Mouse (Mus musculus) intestine, embryonic 15.5 days (tissue): ENCODE measurements around the gene Ly6g6c. TPM values are rescaled to one million over a fixed set of nuclear protein-coding genes. Genes with fewer than 3 reads are reported as not detected.

Source experiments
- ATAC-seq: fragments of 200-750 bp; cut with Nextera tagmentation; 2 replicates; pipeline ENCODE4 v1.8.0; 2017; ENCODE audit warnings: moderate TSS enrichment, moderate library complexity
- H3K27ac ChIP-seq: fragments of 300-500 bp; sonication (generic); 2 replicates; pipeline ENCODE4 v1.5.1; 2015; ENCODE audit warnings: mild to moderate bottlenecking, inconsistent platforms
- H3K27me3 ChIP-seq: fragments of 300-500 bp; sonication (generic); replicated peaks from 2 replicates; pipeline ENCODE4 v1.6.1; 2015; ENCODE audit warnings: inconsistent platforms
- H3K36me3 ChIP-seq: fragments of 300-500 bp; sonication (generic); 2 replicates; pipeline ENCODE4 v1.6.1; 2015; ENCODE audit warnings: inconsistent platforms
- H3K4me1 ChIP-seq: fragments of 300-500 bp; sonication (generic); replicated peaks from 2 replicates; pipeline ENCODE4 v1.6.1; 2015; ENCODE audit warnings: inconsistent platforms
- H3K4me2 ChIP-seq: fragments of 300-500 bp; sonication (generic); replicated peaks from 2 replicates; pipeline ENCODE4 v1.6.1; 2015; ENCODE audit warnings: mild to moderate bottlenecking, inconsistent platforms
- H3K4me3 ChIP-seq: fragments of 300-500 bp; sonication (generic); replicated peaks from 2 replicates; pipeline ENCODE4 v1.5.1; 2015; ENCODE audit warnings: inconsistent platforms
- H3K9ac ChIP-seq: fragments of 300-500 bp; sonication (generic); 2 replicates; pipeline ENCODE4 v1.6.1; 2015; ENCODE audit warnings: inconsistent platforms
- H3K9me3 ChIP-seq: fragments of 300-500 bp; sonication (generic); 2 replicates; pipeline ENCODE4 v1.6.1; 2016; ENCODE audit warnings: inconsistent platforms
- WGBS: fragments of 180-500 bp; shearing (Covaris S2); methylation state at CpG from one replicate; pipeline ENCODE4 v1.1.7; 2015; 5-methylcytosine and 5-hydroxymethylcytosine counted together
- polyA plus RNA-seq: library from polyadenylated mRNA; unstranded; fragments of >200 nt; fragmentation: Nextera tagmentation; extraction: Ambion mirVana; gene quantifications from 2 replicates; pipeline ENCODE4 v1.2.1, GENCODE M21; 2015

Gene Ly6g6c
- polyA plus RNA-seq, 1 experiment from 2014 or later: not detected

DNA sequence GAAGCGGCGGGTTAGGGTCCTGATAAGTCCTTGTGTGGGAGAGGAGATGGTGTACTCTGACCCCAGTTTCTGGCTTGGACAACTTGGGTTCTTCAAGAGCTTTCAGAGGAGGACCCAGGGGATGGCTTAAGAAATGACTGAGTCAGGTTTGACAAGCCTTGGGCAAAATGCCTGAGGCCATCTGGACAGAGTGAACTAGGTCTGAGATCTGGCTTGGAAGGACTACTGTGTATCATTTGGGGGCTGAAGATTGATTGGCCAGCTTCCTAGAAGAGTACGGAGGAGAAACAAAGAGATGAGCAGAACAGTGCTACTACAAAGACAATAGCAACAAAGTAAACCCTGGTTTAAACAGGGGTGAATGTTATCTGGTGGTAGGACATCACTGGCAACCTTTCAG, 1.7 kb upstream of the Ly6g6c start:
- 0 out of 2 replicates have a peak, but pooled peaks cover 6% of the 10 kb centered on the region for H3K27me3 ChIP-seq
- ATAC-seq: no peak
- H3K9me3 ChIP-seq: no peaks in the 10 kb centered on the region
- no peak overlapping the region for H3K9ac ChIP-seq
- H3K27ac ChIP-seq: no peak overlapping the region
- H3K36me3 ChIP-seq: peaks cover 7% of the 10 kb centered on the region; the same call in 1 of the 2 replicates
- WGBS: 81% methylated on average over 3 of the region's 3 CpGs
- H3K4me1 ChIP-seq: peaks cover 62% of the 10 kb centered on the region
- no peak overlapping the region for H3K4me3 ChIP-seq
- no peak overlapping the region for H3K4me2 ChIP-seq

DNA sequence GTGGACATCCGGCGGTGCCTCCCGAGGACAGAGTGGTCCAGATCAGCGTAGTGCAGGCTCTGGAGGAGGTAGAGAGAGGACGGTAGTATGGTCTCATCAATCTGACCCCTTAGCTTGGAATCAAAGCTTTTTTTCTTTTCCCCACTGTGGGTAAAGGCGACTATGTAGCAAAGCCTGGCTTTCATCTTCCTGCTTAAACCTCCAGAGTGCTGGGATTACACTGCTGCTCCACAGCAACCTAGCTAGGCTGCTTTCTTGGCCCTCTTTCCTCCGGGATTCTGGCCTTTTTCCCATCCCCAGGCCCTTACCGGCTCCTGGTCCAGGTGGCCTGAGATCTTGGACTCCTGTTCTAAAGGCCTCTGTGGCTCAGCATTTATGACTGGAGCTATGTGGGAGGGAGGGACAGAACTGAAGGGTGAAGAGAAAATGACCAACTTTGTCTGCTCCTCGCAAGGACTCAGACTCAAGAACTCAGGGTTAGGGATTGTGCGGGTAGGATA, 760 bp upstream of the Ly6g6c start:
- peak overlapping the region; percentile 73 for H3K4me2 ChIP-seq
- H3K4me1 ChIP-seq: peaks cover 57% of the 10 kb centered on the region
- H3K36me3 ChIP-seq: peaks cover 7% of the 10 kb centered on the region; the same call in 1 of the 2 replicates
- H3K27ac ChIP-seq: peak overlapping the region; percentile 52
- H3K27me3 ChIP-seq: 0 out of 2 replicates have a peak, but pooled peaks cover 6% of the 10 kb centered on the region
- peak overlapping the region; percentile 32 for H3K4me3 ChIP-seq
- no peaks in the 10 kb centered on the region for H3K9me3 ChIP-seq
- peak; percentile 3 for ATAC-seq
- WGBS: 32% methylated on average over 10 of the region's 10 CpGs
- H3K9ac ChIP-seq: no peak overlapping the region

DNA sequence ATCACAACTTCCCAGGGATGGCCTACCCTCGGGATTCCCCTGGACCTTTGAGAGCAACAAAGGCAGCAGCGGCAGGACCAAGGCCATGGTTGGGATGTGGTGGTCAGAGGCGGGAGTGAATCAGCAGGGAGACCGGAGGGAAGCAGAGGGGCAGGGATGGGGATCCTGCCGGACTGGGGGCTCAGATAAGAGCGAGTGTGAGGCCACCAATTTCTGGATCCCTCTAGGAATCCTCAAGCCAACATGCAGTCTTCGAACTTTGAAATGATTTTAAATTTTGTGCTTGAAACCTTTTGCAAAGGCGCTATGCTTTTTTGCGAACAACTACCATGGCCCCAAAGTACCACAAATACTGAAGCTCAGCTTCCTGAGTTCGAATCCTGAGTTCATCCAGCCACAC, 896 bp downstream of the Ly6g6c start, which contains the start of gene Mpig6b:
Gene Mpig6b, minus strand, starts transcription at position 101 of the 400 bp plus-strand sequence.
- H3K27ac ChIP-seq: peak within 1 kb of the TSS; percentile 52
- WGBS: 57% methylated on average over 10 of the region's 10 CpGs
- peaks cover 45% of the 10 kb centered on the region for H3K4me1 ChIP-seq
- H3K27me3 ChIP-seq: 0 out of 2 replicates have a peak, but pooled peaks cover 6% of the 10 kb centered on the region
- H3K9me3 ChIP-seq: no peaks in the 10 kb centered on the region
- ATAC-seq: no peak
- peaks cover 4% of the 10 kb centered on the region; the same call in 1 of the 2 replicates for H3K36me3 ChIP-seq
- peak within 1 kb of the TSS; percentile 73 for H3K4me2 ChIP-seq
- H3K9ac ChIP-seq: peak within 1 kb of the TSS; percentile 42
- H3K4me3 ChIP-seq: peak within 1 kb of the TSS; percentile 32

DNA sequence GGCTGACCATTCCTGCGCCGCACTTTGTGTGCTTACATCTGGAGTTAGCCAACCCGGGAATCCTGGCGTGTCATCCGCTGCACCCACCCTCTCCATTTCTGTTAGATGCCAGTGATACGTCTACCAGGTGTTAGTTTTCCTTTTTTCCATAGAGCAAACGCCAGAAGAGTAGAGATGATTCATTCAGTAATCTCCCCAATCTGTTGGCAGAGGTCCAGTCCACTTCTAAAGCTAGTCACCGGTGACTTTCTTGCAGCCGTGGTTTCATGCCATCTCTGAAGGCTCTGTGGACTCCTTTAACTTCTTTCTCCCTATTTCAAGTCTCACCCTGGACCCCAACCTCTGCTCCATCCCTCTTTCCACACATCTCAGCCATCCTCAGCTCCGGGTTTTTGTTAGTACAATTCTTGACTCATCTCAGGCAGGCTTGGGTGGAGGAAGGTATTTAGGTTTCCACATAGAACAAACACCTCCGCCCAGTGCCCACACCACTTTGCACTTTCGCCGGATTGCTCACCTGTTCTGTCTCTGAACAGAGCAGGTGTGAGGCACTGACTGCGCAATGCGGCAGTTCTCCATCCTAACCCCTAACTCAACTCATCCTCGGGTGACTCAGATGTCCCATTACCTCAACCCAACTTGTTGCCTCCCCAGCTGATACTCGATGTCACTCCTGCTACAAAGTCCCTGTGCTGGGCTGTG, 3.2 kb downstream of the Ly6g6c start:
- H3K4me2 ChIP-seq: no peak overlapping the region
- H3K27me3 ChIP-seq: 0 out of 2 replicates have a peak, but pooled peaks cover 6% of the 10 kb centered on the region
- no peaks in the 10 kb centered on the region for H3K9me3 ChIP-seq
- no peak overlapping the region for H3K9ac ChIP-seq
- H3K27ac ChIP-seq: no peak overlapping the region
- H3K36me3 ChIP-seq: no peaks in the 10 kb centered on the region
- H3K4me3 ChIP-seq: no peak overlapping the region
- no peak for ATAC-seq
- WGBS: 73% methylated on average over 17 of the region's 17 CpGs
- peaks cover 27% of the 10 kb centered on the region for H3K4me1 ChIP-seq

DNA sequence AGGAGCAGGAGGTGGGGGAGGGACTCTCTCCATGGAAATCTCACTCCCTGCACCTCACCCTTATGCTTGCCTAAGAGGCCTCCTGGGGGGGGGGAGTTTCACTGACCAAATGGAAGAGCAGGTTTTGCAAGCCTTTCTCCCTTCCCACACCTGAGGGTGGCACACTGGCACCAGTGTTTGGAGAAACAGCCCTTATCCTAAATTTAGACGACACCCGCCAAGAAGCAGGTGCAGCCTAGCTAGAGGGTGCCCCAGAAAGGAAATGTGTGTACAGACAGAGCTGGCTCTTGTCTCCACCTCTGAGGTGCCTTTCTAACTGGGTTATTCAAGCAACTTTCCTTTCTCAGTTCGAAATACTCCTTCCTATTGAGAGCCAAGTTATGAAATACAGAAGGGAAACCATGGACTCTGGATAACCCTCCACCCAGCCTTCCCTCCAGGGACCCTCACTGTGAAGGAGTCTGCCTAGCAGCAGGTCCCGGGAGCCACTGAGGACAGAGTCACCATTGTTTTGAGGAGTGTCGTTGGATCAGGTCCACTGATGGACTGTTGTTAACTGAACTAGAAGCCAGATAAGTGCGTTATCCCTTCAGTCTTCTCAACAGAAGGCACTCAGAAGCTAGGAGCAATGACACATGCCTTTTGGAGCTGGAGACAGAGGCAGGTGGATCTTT, 5.5 kb downstream of the Ly6g6c start:
- 0 out of 2 replicates have a peak, but pooled peaks cover 6% of the 10 kb centered on the region for H3K27me3 ChIP-seq
- 44% methylated on average over 6 of the region's 6 CpGs for WGBS
- peaks cover 12% of the 10 kb centered on the region; the same call in 1 of the 2 replicates for H3K4me1 ChIP-seq
- H3K4me2 ChIP-seq: no peak overlapping the region
- H3K9me3 ChIP-seq: no peaks in the 10 kb centered on the region
- no peak overlapping the region for H3K4me3 ChIP-seq
- H3K36me3 ChIP-seq: no peaks in the 10 kb centered on the region
- no peak for ATAC-seq
- no peak overlapping the region for H3K9ac ChIP-seq
- no peak overlapping the region for H3K27ac ChIP-seq

DNA sequence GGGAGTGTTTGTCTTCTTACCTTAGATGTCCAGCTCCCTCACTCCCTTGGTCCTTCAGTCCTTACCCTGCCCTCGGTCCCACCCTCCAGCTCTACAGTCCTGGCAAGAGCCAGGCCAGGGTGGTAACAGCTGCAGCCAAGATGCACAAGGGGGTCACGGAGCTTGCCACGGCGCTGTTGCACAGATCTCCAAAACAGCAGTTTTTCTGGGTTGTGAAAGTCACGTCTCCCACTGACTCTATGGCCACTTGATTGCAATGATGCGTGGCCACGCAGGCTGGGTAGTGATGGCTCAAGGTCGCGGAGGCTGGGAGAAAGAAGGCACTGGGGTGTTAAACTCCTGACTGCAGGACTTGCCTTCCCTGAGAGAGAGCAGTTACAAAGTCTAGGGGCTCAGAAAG, 6.3 kb downstream of the Ly6g6c start:
- H3K9ac ChIP-seq: no peak overlapping the region
- 0 out of 2 replicates have a peak, but pooled peaks cover 6% of the 10 kb centered on the region for H3K27me3 ChIP-seq
- H3K27ac ChIP-seq: no peak overlapping the region
- H3K36me3 ChIP-seq: no peaks in the 10 kb centered on the region
- no peaks in the 10 kb centered on the region for H3K9me3 ChIP-seq
- H3K4me1 ChIP-seq: peaks cover 12% of the 10 kb centered on the region
- H3K4me2 ChIP-seq: no peak overlapping the region
- H3K4me3 ChIP-seq: no peak overlapping the region
- 78% methylated on average over 9 of the region's 9 CpGs for WGBS
- no peak for ATAC-seq

DNA sequence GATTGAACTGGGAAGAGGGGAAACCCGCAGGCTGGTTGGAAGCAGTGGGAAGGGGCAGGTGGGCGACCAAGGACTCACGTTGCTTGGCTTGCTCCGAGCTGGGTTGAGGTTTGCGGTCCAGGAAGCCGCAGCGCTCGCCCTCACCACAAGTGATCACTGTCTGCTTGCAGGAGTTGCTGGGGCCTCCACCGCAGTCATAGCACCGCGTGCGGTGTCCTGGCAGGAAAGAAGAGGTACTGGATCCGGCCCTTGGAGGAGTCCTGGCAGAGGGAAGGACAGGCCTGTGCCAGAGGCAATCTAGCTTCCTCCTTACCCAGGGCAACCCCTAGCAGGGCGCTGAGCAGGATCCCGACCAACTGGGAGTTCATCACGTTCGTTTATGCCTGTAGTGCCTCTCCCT, 8.9 kb downstream of the Ly6g6c start:
- WGBS: 33% methylated on average over 17 of the region's 17 CpGs
- Histone ChIP-seq H3K9ac (peak overlapping the region; percentile 15; the same call in 1 of the 2 replicates), H3K36me3 (no peaks in the 10 kb centered on the region), H3K4me3 (peak overlapping the region; percentile 22), H3K27ac (no peak overlapping the region), H3K9me3 (no peaks in the 10 kb centered on the region), H3K4me2 (peak overlapping the region; percentile 47), H3K4me1 (peaks cover 26% of the 10 kb centered on the region), H3K27me3 (no peaks in the 10 kb centered on the region)
- ATAC-seq: peak; percentile 45

DNA sequence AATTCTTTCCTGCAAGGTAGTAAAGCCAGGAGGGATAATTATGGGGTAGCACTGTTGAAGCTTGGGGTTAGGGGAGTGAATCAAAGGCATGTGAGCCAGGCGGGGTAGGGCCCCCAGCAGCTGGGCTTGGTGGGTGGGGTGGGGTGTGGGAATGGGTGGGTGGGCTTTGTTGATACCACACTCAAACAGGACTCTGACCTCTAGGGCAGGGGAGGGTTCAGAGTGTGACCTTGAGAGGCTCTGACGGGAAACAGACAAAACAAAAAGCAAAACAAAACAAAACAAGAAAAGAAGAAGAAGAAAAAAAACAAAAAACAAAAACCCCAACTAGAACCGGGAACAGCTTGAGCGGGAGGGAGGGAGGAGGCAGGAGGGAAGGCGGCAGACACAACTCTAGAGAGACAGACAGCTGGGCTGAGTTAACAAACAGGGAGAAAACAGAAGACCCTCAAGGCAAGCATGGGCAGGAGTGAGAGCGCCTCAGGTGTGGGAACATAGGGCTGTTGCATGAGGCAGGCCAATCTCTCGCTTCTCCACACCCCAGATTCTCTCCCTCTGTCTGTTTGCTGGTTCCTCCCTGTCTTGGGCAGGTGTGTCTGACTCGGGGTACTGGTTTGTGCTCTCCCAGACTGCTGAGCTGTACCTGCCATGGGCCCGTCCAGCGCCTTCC, 11.5 kb downstream of the Ly6g6c start, which contains the start of gene Ly6g6e:
Gene Ly6g6e, plus strand, starts transcription at position 396 of the 670 bp plus-strand sequence.
- WGBS: 28% methylated on average over 10 of the region's 10 CpGs
- Histone ChIP-seq H3K9me3 (no peaks in the 10 kb centered on the region), H3K36me3 (no peaks in the 10 kb centered on the region), H3K27me3 (no peaks in the 10 kb centered on the region), H3K27ac (peak within 1 kb of the TSS; percentile 71), H3K4me2 (peak within 1 kb of the TSS; percentile 55), H3K4me3 (peak within 1 kb of the TSS; percentile 13; the same call in 1 of the 2 replicates), H3K4me1 (peaks cover 36% of the 10 kb centered on the region), H3K9ac (peak within 1 kb of the TSS; percentile 36; the same call in 1 of the 2 replicates)
- ATAC-seq: no peak

DNA sequence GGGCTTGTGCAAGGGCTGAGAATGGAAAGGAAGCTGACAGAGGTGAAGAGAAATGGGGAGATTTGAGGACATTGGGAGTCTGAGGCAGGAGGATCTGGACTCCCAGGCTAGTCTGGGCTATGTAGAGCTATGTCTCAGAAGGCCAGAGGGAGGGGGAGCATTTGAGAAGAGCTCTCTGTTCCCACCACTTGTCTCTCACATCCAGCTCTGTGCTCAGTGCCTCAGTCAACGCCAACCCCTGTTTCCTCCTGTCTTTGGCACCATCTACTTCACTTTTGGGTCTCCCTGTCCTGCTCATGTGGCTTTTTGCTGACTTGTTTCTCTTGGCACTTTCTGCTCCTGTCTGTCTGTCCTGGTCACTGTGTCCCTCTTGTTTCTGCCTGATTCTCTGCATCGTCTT, 12.1 kb downstream of the Ly6g6c start:
- Histone ChIP-seq H3K4me2 (peak overlapping the region; percentile 55), H3K9ac (0 out of 2 replicates have a peak overlapping the region, but pooled peaks have one; percentile 36), H3K27me3 (no peaks in the 10 kb centered on the region), H3K36me3 (no peaks in the 10 kb centered on the region), H3K4me3 (peak overlapping the region; percentile 13; the same call in 1 of the 2 replicates), H3K4me1 (peaks cover 36% of the 10 kb centered on the region), H3K9me3 (no peaks in the 10 kb centered on the region), H3K27ac (peak overlapping the region; percentile 71)
- no peak for ATAC-seq
- WGBS: 25% methylated on average over 2 of the region's 2 CpGs

DNA sequence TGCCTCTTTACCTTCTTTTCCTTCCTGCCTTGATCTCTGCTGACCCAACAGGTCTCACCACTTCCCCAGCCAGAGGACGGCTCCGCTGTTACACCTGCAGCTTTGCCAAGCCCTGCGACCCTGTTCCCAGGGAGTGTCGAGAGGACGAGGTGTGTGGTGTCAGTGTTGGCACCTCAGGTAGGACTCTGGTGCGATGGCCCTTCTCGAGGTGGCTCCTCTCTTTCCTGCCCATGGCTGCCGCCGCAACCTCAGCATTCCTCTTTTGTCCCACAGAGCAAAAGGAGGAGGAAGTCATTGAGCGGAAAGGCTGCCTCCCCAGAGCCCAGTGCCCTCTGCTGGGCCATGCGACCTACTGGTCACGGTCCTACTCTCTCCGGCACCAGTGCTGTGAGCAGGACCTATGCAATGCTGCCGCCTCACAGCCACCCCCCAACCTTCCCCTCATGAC, 12.6 kb downstream of the Ly6g6c start, which contains the start of gene Ly6g6d:
Gene Ly6g6d, minus strand, starts transcription at position 280 of the 448 bp plus-strand sequence.
- Histone ChIP-seq H3K4me3 (peak within 1 kb of the TSS; percentile 13; the same call in 1 of the 2 replicates), H3K27ac (peak within 1 kb of the TSS; percentile 71), H3K27me3 (no peaks in the 10 kb centered on the region), H3K4me2 (peak within 1 kb of the TSS; percentile 55), H3K9ac (peak within 1 kb of the TSS; percentile 36; the same call in 1 of the 2 replicates), H3K36me3 (no peaks in the 10 kb centered on the region), H3K9me3 (no peaks in the 10 kb centered on the region), H3K4me1 (peaks cover 36% of the 10 kb centered on the region)
- ATAC-seq: peak; percentile 42; the same call in 1 of the 2 replicates
- 13% methylated on average over 14 of the region's 14 CpGs for WGBS

DNA sequence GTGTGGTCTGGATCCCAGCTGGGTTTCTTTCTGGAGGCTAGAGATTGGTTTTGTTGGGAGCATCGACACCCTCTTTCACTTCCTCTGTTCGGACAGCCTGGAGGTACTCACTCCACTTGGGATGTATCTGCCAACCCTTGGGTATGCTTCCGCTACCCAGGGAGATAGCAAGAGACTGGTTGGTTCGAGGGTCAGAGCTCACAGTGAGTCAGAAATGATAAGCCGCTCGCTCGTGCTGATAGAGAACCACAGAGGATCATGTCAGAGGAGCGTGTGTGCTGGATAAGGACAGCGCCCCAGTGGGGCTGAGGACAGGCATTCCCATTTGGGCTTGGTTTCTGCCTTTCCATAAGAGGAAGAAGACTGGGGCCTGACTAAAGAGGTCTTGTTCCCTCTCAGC, 14.6 kb downstream of the Ly6g6c start:
- Histone ChIP-seq H3K9me3 (no peaks in the 10 kb centered on the region), H3K27me3 (no peaks in the 10 kb centered on the region), H3K27ac (peak overlapping the region; percentile 48; the same call in 1 of the 2 replicates), H3K4me1 (peaks cover 30% of the 10 kb centered on the region), H3K36me3 (no peaks in the 10 kb centered on the region), H3K4me3 (no peak overlapping the region), H3K9ac (no peak overlapping the region), H3K4me2 (no peak overlapping the region)
- 42% methylated on average over 9 of the region's 9 CpGs for WGBS
- peak; percentile 87 for ATAC-seq
